Mouse (Mus musculus): ENCODE data around the gene Kif21b.

DNA sequence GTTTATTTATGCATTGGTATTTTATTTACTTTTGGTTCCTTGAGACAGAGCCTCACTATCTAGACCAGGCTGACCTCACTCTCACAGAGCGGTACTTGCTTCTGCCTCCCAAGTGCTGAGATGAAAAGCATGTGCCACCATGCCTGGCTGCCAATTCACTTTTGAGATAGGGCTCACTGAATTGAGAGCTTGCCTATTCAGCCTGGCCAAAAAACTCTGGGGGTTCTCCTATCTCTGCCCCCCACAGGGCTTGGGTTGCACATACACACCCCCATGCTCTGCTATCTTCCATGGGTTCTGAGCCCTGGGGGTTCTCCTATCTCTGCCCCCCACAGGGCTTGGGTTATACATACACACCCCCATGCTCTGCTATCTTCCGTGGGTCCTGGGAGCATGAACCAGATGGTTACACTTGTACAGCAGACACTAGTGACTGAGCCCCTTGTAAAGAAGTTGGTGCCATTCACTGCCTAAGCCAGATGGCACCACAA, 48.4 kb downstream of the Kif21b start:
- TF ChIP-seq EP300 (IDR thresholded peaks at IDR 0.05; ENCODE audit: low read depth): peak; percentile 91
- TF ChIP-seq CTCF (IDR thresholded peaks at IDR 0.05; ENCODE audit: low read depth): no peak
